Mouse (Mus musculus) limb, embryonic 10.5 days (tissue): ENCODE results near the gene Acaca. TPM values are rescaled to one million over a fixed set of nuclear protein-coding genes. Genes with fewer than 3 reads are reported as not detected.

ENCODE experiments used
- DNase-seq: peaks from one replicate; pipeline ENCODE4 v3.0.0-alpha.2; 2017; ENCODE audit warnings: low spot score
- H3K27ac ChIP-seq: fragments of 300-500 bp; sonication (generic); 2 replicates; pipeline ENCODE4 v1.5.1; 2016; ENCODE audit warnings: mild to moderate bottlenecking
- H3K27me3 ChIP-seq: fragments of 300-500 bp; sonication (generic); 2 replicates; pipeline ENCODE4 v1.6.1; 2016; ENCODE audit warnings: low read depth, mild to moderate bottlenecking; ENCODE audit not compliant: poor library complexity, severe bottlenecking
- H3K36me3 ChIP-seq: fragments of 300-500 bp; sonication (generic); 2 replicates; pipeline ENCODE4 v1.6.1; 2016; ENCODE audit warnings: mild to moderate bottlenecking, moderate library complexity
- H3K4me1 ChIP-seq: fragments of 300-500 bp; sonication (generic); 2 replicates; pipeline ENCODE4 v1.6.1; 2016
- H3K4me3 ChIP-seq: fragments of 300-500 bp; sonication (generic); 2 replicates; pipeline ENCODE4 v1.5.1; 2016; ENCODE audit warnings: mild to moderate bottlenecking, moderate library complexity
- H3K9me3 ChIP-seq: fragments of 300-500 bp; sonication (generic); replicated peaks from 2 replicates; pipeline ENCODE4 v1.6.1; 2016; ENCODE audit warnings: mild to moderate bottlenecking
- WGBS: fragments of 180-500 bp; shearing (Covaris S2); methylation state at CpG from one replicate; pipeline ENCODE4 v1.1.7; 2016; 5-methylcytosine and 5-hydroxymethylcytosine counted together
- polyA plus RNA-seq: library from polyadenylated mRNA; unstranded; fragments of >200 nt; fragmentation: Nextera tagmentation; extraction: Ambion mirVana; gene quantifications from 2 replicates; pipeline ENCODE4 v1.2.1, GENCODE M21; 2016

Acaca gene
- polyA plus RNA-seq, 1 experiment from 2014 or later = 22.8 TPM

DNA sequence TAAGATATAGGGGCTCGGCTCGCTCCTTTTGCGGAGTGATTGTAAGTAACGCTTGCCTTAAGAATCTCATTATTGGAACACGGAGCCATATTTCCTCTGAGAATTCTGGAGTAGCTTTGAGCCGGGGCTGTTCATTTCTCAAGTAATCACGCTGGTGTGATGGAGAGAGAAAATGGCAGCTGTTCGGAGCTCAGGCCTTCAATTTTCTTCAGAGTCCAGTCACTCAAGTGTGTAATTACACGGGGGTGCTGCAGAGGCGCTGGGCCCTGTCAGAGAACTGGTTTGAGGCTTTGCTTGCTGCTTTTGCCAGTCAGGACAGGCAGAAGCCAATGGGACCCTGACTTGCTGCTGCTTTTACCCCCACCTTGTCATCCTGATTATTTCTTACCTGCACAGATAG, 142.5 kb downstream of the Acaca start:
- peaks cover 8% of the 10 kb centered on the region for H3K4me1 ChIP-seq
- no peak overlapping the region for H3K27ac ChIP-seq
- H3K9me3 ChIP-seq = no peaks in the 10 kb centered on the region
- H3K4me3 ChIP-seq = no peak overlapping the region
- 79% methylated on average over 10 of the region's 10 CpGs for WGBS
- H3K36me3 ChIP-seq = peaks cover 78% of the 10 kb centered on the region
- H3K27me3 ChIP-seq = no peaks in the 10 kb centered on the region
- peak; percentile 42 for DNase-seq

DNA sequence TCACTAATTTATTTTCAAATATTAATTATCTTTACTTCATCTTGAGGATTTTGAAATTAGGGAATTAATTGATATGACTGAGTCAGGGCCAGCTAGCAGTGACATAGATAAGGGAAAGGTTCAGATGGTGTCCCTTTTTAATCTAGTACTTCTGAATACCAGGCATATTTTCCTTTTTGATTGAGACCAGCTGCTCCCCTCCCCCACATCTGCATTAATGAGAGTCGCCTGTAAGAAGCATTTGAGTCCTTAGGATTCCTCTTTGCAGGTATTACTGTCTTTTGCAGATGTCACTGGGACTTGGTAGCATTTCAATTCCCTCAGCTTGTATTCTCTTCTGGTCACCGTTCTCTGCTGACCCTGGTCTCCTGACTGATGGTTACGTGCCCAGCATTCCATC, 143.1 kb downstream of the Acaca start:
- DNase-seq = no peak
- Histone ChIP-seq H3K4me3 (no peak overlapping the region), H3K9me3 (no peaks in the 10 kb centered on the region), H3K36me3 (peaks cover 78% of the 10 kb centered on the region), H3K4me1 (peaks cover 8% of the 10 kb centered on the region), H3K27ac (no peak overlapping the region), H3K27me3 (no peaks in the 10 kb centered on the region)
- WGBS = 82% methylated on average over 3 of the region's 3 CpGs

DNA sequence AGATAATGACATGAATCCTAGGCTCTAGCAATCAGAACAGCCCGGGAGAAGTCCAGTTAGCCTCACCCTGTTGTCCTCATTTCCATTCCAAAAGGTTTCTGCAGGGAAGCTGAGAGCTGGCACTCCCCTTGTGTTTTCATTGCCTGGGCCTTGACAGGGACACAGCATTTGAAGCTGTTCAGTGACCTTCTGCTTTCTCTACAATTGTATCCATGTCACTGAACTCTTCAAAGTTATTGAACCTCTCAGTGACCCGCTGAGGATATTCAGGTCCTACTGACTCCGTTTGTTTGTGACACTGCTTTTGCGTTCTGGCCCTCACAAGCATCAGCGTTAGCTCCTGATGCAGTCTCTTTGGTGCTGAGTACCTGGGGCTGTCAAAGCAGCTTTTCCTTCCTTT, 147.5 kb downstream of the Acaca start:
- Histone ChIP-seq H3K27ac (no peak overlapping the region), H3K4me3 (no peak overlapping the region), H3K27me3 (no peaks in the 10 kb centered on the region), H3K36me3 (peaks cover 74% of the 10 kb centered on the region), H3K4me1 (peaks cover 6% of the 10 kb centered on the region), H3K9me3 (no peaks in the 10 kb centered on the region)
- WGBS = 77% methylated on average over 5 of the region's 5 CpGs
- no peak for DNase-seq

DNA sequence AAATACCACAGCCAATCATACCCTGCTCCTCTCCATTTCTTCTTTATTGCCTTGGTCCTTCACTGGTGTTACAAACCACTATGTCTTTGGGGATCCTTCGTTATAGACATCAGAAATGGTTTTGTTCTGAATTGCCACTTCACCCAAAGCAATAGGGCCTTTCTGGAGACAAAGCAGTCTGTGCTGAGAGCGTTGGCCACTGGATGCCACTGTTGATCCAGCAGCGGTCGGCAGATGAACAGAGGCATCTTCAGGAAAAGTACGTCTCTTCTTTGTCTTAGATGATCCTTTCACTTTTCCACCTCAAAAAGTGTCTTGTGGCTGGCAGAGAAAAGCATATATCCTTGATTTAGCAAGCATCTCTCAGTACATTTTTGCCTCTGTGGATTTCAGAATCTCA, 151.8 kb downstream of the Acaca start:
- peaks cover 68% of the 10 kb centered on the region for H3K36me3 ChIP-seq
- H3K9me3 ChIP-seq = no peaks in the 10 kb centered on the region
- DNase-seq = no peak
- H3K27ac ChIP-seq = no peak overlapping the region
- no peaks in the 10 kb centered on the region for H3K4me1 ChIP-seq
- no peak overlapping the region for H3K4me3 ChIP-seq
- 90% methylated on average over 5 of the region's 5 CpGs for WGBS
- no peaks in the 10 kb centered on the region for H3K27me3 ChIP-seq

DNA sequence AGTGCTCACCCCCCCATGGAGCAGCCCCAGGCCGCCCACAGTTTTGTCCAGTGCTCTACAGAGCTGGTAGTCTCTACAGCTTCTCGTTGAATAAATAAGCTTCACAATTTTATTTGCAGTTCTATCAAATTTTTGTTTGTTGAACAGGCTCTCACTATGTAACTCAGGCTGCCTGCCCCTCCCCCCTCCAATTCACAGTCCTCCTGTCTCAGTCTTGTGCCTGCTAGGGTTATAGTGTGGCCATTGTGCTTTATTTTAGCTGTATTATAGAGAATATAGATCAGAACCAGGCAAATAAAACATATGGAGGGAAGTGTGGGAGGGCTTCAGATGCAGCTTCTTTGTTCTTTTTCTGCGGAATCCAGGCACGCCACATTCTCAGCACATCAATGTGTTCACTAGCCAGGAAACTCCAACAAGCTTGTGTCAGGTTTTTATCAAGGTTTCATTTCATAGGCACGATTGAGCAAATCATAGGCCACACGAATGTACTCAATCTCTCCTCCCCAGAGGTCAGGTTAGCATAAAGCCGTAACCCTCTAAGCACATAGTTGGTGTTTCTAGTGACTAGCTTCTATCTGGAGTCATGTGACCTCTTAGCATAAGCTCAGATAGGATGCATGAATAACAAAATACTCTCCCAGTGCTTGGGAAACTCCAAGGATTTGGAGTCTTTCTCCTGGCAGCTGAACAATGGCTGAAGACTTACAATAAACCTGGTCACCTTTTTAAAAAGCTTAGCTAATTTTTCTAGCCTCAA, 153.7 kb downstream of the Acaca start:
- Histone ChIP-seq H3K4me3 (no peak overlapping the region), H3K27me3 (no peaks in the 10 kb centered on the region), H3K36me3 (peaks cover 58% of the 10 kb centered on the region), H3K27ac (no peak overlapping the region), H3K4me1 (no peaks in the 10 kb centered on the region), H3K9me3 (no peaks in the 10 kb centered on the region)
- DNase-seq = no peak
- 92% methylated on average over 7 of the region's 7 CpGs for WGBS

DNA sequence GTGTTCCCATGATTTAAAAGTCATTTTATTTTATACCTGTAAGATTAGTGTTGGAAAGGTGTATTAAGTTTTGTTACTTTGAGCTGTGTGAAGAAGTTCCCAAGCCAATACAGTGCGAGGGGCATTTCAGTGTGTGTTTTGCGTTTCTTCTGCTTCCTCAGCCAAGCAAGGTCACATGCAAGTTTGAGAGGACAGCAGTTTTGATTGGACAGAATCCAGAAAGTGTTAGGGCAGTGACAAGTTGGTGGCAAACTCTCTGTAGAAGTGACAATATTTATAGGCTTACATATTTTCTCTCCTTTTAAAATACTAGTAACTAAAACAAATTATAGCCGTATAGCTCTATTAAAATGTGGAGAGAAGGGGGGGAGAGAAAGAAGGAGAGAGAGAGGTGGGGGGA, 161.3 kb downstream of the Acaca start:
- Histone ChIP-seq H3K27ac (no peak overlapping the region), H3K27me3 (no peaks in the 10 kb centered on the region), H3K4me1 (no peaks in the 10 kb centered on the region), H3K9me3 (no peaks in the 10 kb centered on the region), H3K36me3 (peaks cover 32% of the 10 kb centered on the region), H3K4me3 (no peak overlapping the region)
- 86% methylated on average over 3 of the region's 3 CpGs for WGBS
- DNase-seq = no peak

DNA sequence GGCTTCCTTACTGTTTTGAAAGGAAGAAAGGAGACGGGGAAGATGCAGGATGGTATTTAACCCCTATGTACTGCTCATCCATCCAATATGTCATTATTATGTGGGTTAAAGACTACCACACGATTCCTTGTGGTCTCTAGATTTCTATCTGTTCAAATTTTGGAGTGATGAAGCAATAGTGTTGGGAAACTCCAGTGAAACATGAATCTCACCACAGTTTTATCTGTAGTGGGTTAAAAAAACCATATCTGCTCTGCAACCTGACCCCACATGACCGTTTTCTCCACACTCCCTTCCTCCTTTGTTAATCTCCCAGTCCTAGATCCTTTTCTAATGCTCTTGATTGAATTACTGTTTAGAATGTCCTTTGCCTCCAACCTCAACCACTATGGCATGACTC, 163.1 kb downstream of the Acaca start:
- Histone ChIP-seq H3K4me1 (no peaks in the 10 kb centered on the region), H3K27ac (no peak overlapping the region), H3K9me3 (no peaks in the 10 kb centered on the region), H3K27me3 (no peaks in the 10 kb centered on the region), H3K4me3 (no peak overlapping the region), H3K36me3 (peaks cover 39% of the 10 kb centered on the region)
- WGBS = 87% methylated on average over 3 of the region's 3 CpGs
- DNase-seq = no peak

DNA sequence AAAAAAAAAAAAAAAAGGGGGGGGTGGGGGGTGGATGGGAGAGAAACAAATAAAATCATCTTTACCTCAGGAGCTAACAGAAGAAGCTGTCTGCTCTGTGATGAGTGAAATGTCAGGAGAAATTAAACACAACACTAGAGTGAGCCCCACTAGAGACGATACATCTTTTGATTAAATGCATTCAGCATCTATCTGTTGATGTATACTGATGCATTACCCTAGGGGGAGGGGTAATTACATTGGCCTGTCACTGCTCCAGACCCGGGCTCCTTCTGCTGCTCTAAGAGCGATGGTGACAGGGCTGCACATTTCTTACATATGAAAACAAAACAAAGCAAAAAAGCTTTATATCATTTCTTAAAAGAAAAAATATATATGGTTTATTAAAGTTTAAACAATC, 163.8 kb downstream of the Acaca start:
- H3K27me3 ChIP-seq = no peaks in the 10 kb centered on the region
- H3K4me1 ChIP-seq = no peaks in the 10 kb centered on the region
- no peaks in the 10 kb centered on the region for H3K9me3 ChIP-seq
- H3K36me3 ChIP-seq = peaks cover 42% of the 10 kb centered on the region
- no peak overlapping the region for H3K27ac ChIP-seq
- H3K4me3 ChIP-seq = no peak overlapping the region
- no peak for DNase-seq
- WGBS = 92% methylated on average over 3 of the region's 3 CpGs

DNA sequence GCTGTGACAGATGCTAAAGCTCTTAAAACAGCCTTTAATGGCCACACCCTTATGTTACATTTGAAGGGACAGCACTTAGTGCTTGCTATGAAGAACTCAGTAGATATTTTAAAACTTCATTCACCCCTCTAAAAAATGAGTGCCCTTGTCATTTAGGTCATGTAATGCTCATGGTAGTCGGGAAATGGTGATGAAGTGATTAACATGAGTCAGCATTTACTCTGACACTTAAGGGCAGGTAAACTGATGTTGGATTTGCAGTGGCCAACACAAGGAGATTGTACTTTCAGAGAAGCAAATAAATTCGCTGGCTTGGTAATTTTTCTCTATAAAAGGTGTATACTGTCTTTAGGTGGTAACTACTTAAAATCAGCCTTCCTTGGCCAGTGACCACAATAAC, 166.9 kb downstream of the Acaca start:
- Histone ChIP-seq H3K27ac (no peak overlapping the region), H3K36me3 (peaks cover 55% of the 10 kb centered on the region), H3K4me3 (no peak overlapping the region), H3K27me3 (no peaks in the 10 kb centered on the region), H3K4me1 (no peaks in the 10 kb centered on the region), H3K9me3 (no peaks in the 10 kb centered on the region)
- WGBS = 86% methylated on average over 2 of the region's 2 CpGs
- no peak for DNase-seq

DNA sequence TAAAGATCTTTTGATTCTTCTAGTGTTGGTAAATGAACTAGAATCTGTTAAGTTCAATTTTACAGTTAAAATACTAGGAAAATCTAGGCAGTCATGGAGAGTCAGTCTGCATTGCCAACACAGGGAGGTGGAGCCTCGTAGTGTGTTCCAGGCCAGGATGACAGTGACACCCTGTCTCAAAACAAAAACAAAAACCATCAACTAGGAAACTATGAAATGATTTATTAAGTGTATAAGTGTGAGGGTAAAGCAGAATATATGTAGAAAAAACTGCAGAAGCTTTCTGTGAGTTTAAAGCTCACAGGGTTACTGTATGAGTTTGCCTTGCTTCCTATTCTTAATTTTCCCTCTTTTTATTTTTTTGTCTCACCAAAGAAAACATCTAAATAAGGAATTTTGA, 176.0 kb downstream of the Acaca start:
- no peak overlapping the region for H3K4me3 ChIP-seq
- no peak for DNase-seq
- no peaks in the 10 kb centered on the region for H3K4me1 ChIP-seq
- H3K9me3 ChIP-seq = no peaks in the 10 kb centered on the region
- peaks cover 34% of the 10 kb centered on the region for H3K36me3 ChIP-seq
- H3K27ac ChIP-seq = no peak overlapping the region
- no peaks in the 10 kb centered on the region for H3K27me3 ChIP-seq
- WGBS = 95% methylated on average over 1 of the region's 1 CpGs

DNA sequence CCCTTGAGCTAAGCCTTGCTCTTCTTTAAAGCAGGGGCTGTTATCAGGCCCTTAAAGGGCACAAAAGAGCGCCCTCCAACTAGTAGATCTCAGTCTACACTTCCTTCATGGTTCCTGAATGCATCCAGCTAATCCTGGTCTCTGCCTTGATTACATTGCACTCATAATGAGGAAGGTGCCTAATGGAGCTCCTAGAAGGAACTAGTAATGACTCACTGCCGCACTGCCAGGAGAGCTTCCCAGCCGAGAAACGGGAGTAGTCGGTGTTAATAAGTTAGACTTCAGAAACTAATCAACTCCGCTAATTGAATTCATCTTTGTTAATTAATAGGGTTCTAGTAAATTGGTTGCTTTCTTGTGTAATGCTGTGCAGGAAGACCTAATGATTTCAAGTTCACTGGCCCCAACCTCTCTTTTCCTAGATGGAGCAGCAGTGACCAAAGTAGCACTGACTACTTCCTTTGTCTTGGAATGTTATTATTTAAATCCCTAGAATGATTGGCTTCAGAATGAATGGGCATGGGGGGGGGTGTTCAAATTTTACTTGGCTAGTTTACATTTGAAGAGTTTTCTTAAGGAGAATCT, 176.8 kb downstream of the Acaca start:
- DNase-seq = no peak
- 86% methylated on average over 6 of the region's 6 CpGs for WGBS
- no peaks in the 10 kb centered on the region for H3K4me1 ChIP-seq
- no peak overlapping the region for H3K4me3 ChIP-seq
- no peak overlapping the region for H3K27ac ChIP-seq
- H3K9me3 ChIP-seq = no peaks in the 10 kb centered on the region
- no peaks in the 10 kb centered on the region for H3K27me3 ChIP-seq
- peaks cover 27% of the 10 kb centered on the region for H3K36me3 ChIP-seq

DNA sequence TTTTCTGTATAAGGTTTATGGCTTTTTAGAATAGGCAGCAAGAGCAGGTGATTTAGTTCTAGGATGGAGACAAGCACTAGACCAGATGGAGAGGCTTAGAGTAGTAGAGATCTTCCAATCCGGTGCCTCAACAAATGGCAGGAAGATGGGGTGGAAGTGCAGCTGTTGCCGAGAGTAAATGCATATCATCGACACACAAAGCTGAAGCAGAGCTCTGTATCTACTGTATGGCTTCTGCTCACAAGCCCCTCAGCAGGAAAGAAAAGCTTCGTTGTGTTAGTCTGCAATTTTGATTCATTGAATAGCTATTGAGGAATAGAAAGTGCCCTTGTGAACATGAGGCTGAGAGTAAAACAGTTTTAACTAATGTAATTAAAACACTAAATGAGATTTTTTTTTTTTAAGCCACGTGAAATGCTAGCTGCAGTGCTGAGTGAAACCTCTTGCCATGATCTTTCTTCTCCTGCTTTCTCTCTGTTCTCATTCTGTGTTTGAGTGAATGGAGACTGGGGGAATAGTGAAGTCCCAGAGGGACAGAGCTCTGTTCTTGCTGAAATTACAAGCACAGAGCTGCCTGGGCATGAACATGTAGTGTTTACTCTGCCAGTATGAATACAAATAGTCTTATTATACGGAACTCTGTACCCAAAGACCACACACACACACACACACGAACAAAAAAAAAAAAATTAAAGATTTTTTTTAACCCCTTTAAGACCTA, 194.7 kb downstream of the Acaca start:
- no peak for DNase-seq
- Histone ChIP-seq H3K27me3 (no peaks in the 10 kb centered on the region), H3K27ac (no peak overlapping the region), H3K9me3 (no peaks in the 10 kb centered on the region), H3K4me3 (no peak overlapping the region), H3K4me1 (no peaks in the 10 kb centered on the region), H3K36me3 (peaks cover 58% of the 10 kb centered on the region)
- WGBS = 89% methylated on average over 7 of the region's 7 CpGs

DNA sequence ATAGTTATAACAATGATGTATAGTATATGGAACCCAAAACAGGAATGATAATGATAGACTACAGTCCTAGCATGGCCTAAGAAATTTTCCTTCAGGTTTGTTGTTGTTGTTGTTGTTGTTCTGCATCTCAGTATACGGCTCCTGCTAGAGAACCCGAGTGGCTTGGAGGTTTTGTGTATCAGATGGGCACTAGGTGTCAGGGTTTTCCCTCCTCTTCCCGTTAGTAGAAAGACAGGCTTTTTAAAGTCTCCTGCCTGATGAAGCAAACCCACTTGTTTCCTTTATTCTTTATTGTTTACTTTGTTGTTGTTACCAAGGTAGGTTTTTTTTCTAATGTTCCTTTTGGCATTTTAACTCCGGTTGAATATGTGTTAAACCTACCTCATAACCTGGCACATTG, 197.6 kb downstream of the Acaca start:
- Histone ChIP-seq H3K4me3 (no peak overlapping the region), H3K27me3 (no peaks in the 10 kb centered on the region), H3K9me3 (no peaks in the 10 kb centered on the region), H3K27ac (no peak overlapping the region), H3K4me1 (no peaks in the 10 kb centered on the region), H3K36me3 (peaks cover 41% of the 10 kb centered on the region)
- 86% methylated on average over 4 of the region's 4 CpGs for WGBS
- DNase-seq = no peak
